Mouse (Mus musculus) c-Kit-negative CD71-positive TER-119-positive erythroid progenitor cells, embryonic 14.5 days (primary cell): ENCODE measurements around the gene Lmx1b.

Experiments
- DNase-seq: peaks from one replicate; pipeline ENCODE4 v3.0.0-alpha.2; 2013; ENCODE audit warnings: low read depth, low spot score

Gene Lmx1b

GRCm38 (mm10) chr2:33640171-33640721, at the start of gene Lmx1b:
Gene Lmx1b, minus strand, starts transcription at chr2:33640511.
- no peak for DNase-seq

GRCm38 (mm10) chr2:33689880-33690462, 49.7 kb upstream of the Lmx1b start:
- DNase-seq = no peak

- no peak for DNase-seq
Measured at GRCm38 (mm10) chr2:33689155-33689879, 49.0 kb upstream of the Lmx1b start.

GRCm38 (mm10) chr2:33683594-33683993, 43.3 kb upstream of the Lmx1b start:
- DNase-seq = no peak

GRCm38 (mm10) chr2:33683095-33683494, 42.8 kb upstream of the Lmx1b start:
- no peak for DNase-seq

GRCm38 (mm10) chr2:33682219-33682618, 41.9 kb upstream of the Lmx1b start:
- DNase-seq = no peak

- no peak for DNase-seq
Measured at GRCm38 (mm10) chr2:33678950-33679654, 38.8 kb upstream of the Lmx1b start.

GRCm38 (mm10) chr2:33672701-33673472, 32.6 kb upstream of the Lmx1b start:
- DNase-seq = no peak

- no peak for DNase-seq
Measured at GRCm38 (mm10) chr2:33668741-33669140, 28.4 kb upstream of the Lmx1b start.

GRCm38 (mm10) chr2:33666388-33666945, 26.2 kb upstream of the Lmx1b start:
- no peak for DNase-seq

GRCm38 (mm10) chr2:33665363-33666058, 25.2 kb upstream of the Lmx1b start:
- no peak for DNase-seq

- no peak for DNase-seq
Measured at GRCm38 (mm10) chr2:33664661-33665060, 24.4 kb upstream of the Lmx1b start.

- no peak for DNase-seq
Measured at GRCm38 (mm10) chr2:33659288-33659629, 18.9 kb upstream of the Lmx1b start.

- no peak for DNase-seq
Measured at GRCm38 (mm10) chr2:33658602-33659287, 18.4 kb upstream of the Lmx1b start.

- no peak for DNase-seq
Measured at GRCm38 (mm10) chr2:33652517-33653198, 12.3 kb upstream of the Lmx1b start.

- no peak for DNase-seq
Measured at GRCm38 (mm10) chr2:33649371-33649770, 9.1 kb upstream of the Lmx1b start.

GRCm38 (mm10) chr2:33648894-33649293, 8.6 kb upstream of the Lmx1b start:
- no peak for DNase-seq

GRCm38 (mm10) chr2:33646283-33646550, 5.9 kb upstream of the Lmx1b start:
- DNase-seq = no peak

GRCm38 (mm10) chr2:33645538-33646282, 5.4 kb upstream of the Lmx1b start:
- DNase-seq = no peak
